Mouse (Mus musculus): Measurements from ENCODE around the gene Plekha3. TPM values are rescaled to one million over a fixed set of nuclear protein-coding genes. Genes with fewer than 3 reads are reported as not detected.

Plekha3 gene
- polyA plus RNA-seq, 1 experiment from 2014 or later, result 13.6 TPM

DNA sequence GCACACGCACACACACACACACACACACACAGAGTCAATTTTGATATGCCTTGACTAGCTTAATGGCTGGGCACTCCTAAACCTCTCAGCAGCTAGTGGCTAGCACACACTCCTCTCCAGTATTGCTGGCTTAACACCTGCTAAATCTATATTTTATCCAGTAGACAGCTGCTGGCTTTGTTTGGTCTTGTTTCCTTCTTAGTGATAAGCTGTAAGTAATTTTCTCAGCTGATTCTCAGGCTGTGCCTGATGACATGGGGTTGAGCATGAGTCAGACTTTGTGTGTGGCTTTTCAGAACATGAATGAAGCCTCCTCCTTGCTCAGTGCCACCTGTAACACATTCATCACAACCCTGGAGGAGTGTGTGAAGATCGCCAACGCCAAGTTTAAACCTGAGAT lies 11.9 kb downstream of the Plekha3 start:
- Histone ChIP-seq H3K9me3 (no peaks in the 10 kb centered on the region), H3K27me3 (no peaks in the 10 kb centered on the region), H3K9ac (replicated peaks) (no peak overlapping the region), H3K4me2 (replicated peaks) (no peak overlapping the region), H3K36me3 (peaks cover 78% of the 10 kb centered on the region), H3K4me1 (no peaks in the 10 kb centered on the region), H3K4me3 (no peak overlapping the region), H3K27ac (replicated peaks) (no peak overlapping the region)
- no peak for ATAC-seq (replicated peaks)
- WGBS, result 96% methylated on average over 3 of the region's 3 CpGs

DNA sequence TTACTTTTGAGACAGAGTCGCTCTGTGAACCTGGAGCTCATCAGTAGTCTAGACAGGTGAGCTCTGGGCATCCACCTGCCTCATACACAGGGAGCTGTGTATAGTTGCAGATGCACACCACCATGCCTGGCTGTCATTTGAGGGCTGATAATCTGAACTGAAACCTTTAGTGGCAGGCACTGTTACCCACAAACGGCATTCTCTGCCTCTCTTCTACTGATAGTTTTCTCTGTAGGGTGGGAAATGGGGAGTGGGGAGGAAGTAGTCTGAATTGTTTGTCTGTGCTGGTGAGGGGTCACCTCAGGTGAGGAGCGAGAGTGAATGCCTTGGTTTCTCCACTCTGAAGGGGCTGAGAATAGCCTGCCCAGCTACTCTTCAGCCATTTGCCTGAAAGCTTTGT lies 12.5 kb downstream of the Plekha3 start:
- H3K27me3 ChIP-seq, result no peaks in the 10 kb centered on the region
- no peak overlapping the region for H3K4me3 ChIP-seq
- no peak overlapping the region for H3K9ac ChIP-seq (replicated peaks)
- no peaks in the 10 kb centered on the region for H3K9me3 ChIP-seq
- peaks cover 79% of the 10 kb centered on the region for H3K36me3 ChIP-seq
- H3K4me2 ChIP-seq (replicated peaks), result no peak overlapping the region
- no peak for ATAC-seq (replicated peaks)
- no peaks in the 10 kb centered on the region for H3K4me1 ChIP-seq
- 86% methylated on average over 3 of the region's 3 CpGs for WGBS
- no peak overlapping the region for H3K27ac ChIP-seq (replicated peaks)

DNA sequence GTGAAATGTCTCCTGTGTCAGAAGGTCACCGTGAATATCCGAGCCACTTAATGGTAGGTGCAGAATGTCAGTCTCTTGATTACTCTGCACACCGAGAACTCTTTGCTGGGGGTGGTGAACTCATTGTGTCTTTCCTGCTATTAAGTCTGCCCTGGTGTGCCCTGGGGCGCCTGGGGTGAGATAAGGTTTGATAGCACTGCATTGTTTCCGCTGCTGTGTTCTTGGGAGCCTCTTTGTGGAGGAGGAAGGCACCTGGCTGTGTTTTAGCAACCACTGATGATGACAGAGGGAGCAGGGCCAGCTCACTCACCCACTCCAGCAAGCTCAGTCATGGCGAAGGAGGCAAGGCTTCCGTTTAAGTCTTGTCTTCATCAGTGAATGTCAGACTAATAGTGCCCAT lies 13.1 kb downstream of the Plekha3 start:
- H3K4me1 ChIP-seq, result no peaks in the 10 kb centered on the region
- H3K27me3 ChIP-seq, result no peaks in the 10 kb centered on the region
- H3K4me2 ChIP-seq (replicated peaks), result no peak overlapping the region
- no peak overlapping the region for H3K9ac ChIP-seq (replicated peaks)
- H3K36me3 ChIP-seq, result peaks cover 78% of the 10 kb centered on the region
- no peak overlapping the region for H3K27ac ChIP-seq (replicated peaks)
- H3K4me3 ChIP-seq, result no peak overlapping the region
- 79% methylated on average over 7 of the region's 7 CpGs for WGBS
- no peaks in the 10 kb centered on the region for H3K9me3 ChIP-seq
- ATAC-seq (replicated peaks), result no peak

GRCm38 (mm10) chr2:76690436-76691204 lies 15.5 kb downstream of the Plekha3 start:
- Histone ChIP-seq H3K9me3 (no peaks in the 10 kb centered on the region), H3K4me3 (no peak overlapping the region), H3K27ac (replicated peaks) (no peak overlapping the region), H3K27me3 (no peaks in the 10 kb centered on the region), H3K4me2 (replicated peaks) (no peak overlapping the region), H3K9ac (replicated peaks) (no peak overlapping the region), H3K36me3 (peaks cover 80% of the 10 kb centered on the region), H3K4me1 (no peaks in the 10 kb centered on the region)
- WGBS, result 91% methylated on average over 12 of the region's 12 CpGs
- no peak for ATAC-seq (replicated peaks)

DNA sequence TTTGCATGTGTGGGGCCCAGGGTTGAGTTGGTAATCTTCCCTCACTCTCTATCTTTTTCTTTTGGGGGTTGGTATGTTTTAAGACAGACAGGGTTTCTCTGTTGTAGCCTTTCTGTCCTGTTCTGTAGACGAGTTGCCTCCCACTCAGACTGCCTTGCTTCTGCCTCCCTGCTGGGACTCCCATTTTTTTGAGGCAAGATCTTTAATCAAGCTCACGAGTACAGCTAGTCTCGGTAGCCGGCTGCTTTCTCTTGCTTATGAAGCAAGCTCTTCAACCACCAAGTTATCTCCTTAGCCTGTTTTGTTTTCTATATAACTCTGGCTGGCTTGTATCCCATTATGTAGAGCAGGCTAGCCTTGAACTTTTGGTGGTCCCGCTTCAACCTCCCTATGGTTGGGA lies 18.7 kb downstream of the Plekha3 start:
- H3K36me3 ChIP-seq, result peaks cover 76% of the 10 kb centered on the region
- 86% methylated on average over 5 of the region's 5 CpGs for WGBS

GRCm38 (mm10) chr2:76695290-76695689 lies 20.2 kb downstream of the Plekha3 start:
- H3K9ac ChIP-seq (replicated peaks), result no peak overlapping the region
- H3K27me3 ChIP-seq, result no peaks in the 10 kb centered on the region
- no peak overlapping the region for H3K4me3 ChIP-seq
- ATAC-seq (replicated peaks), result no peak
- peaks cover 74% of the 10 kb centered on the region for H3K36me3 ChIP-seq
- no peak overlapping the region for H3K4me2 ChIP-seq (replicated peaks)
- H3K9me3 ChIP-seq, result no peaks in the 10 kb centered on the region
- no peaks in the 10 kb centered on the region for H3K4me1 ChIP-seq
- WGBS, result 88% methylated on average over 6 of the region's 6 CpGs
- no peak overlapping the region for H3K27ac ChIP-seq (replicated peaks)

More for the DNA sequence above, 18.7 kb downstream of the Plekha3 start:
- no peak overlapping the region for H3K9ac ChIP-seq (replicated peaks)
- H3K27ac ChIP-seq (replicated peaks), result no peak overlapping the region
- no peaks in the 10 kb centered on the region for H3K4me1 ChIP-seq
- no peak overlapping the region for H3K4me3 ChIP-seq
- no peaks in the 10 kb centered on the region for H3K9me3 ChIP-seq
- ATAC-seq (replicated peaks), result no peak
- H3K4me2 ChIP-seq (replicated peaks), result no peak overlapping the region
- H3K27me3 ChIP-seq, result no peaks in the 10 kb centered on the region

GRCm38 (mm10) chr2:76702188-76702587 lies 27.1 kb downstream of the Plekha3 start:
- Histone ChIP-seq H3K4me1 (no peaks in the 10 kb centered on the region), H3K9me3 (no peaks in the 10 kb centered on the region), H3K4me2 (replicated peaks) (no peak overlapping the region), H3K27me3 (no peaks in the 10 kb centered on the region), H3K27ac (replicated peaks) (no peak overlapping the region), H3K4me3 (no peak overlapping the region), H3K36me3 (peaks cover 16% of the 10 kb centered on the region; the same call in 1 of the 2 replicates), H3K9ac (replicated peaks) (no peak overlapping the region)
- ATAC-seq (replicated peaks), result no peak
- WGBS, result 96% methylated on average over 3 of the region's 3 CpGs

GRCm38 (mm10) chr2:76702751-76703150 lies 27.7 kb downstream of the Plekha3 start:
- Histone ChIP-seq H3K27me3 (no peaks in the 10 kb centered on the region), H3K9ac (replicated peaks) (no peak overlapping the region), H3K4me3 (no peak overlapping the region), H3K4me2 (replicated peaks) (no peak overlapping the region), H3K4me1 (no peaks in the 10 kb centered on the region), H3K9me3 (no peaks in the 10 kb centered on the region), H3K27ac (replicated peaks) (no peak overlapping the region), H3K36me3 (peaks cover 10% of the 10 kb centered on the region; the same call in 1 of the 2 replicates)
- WGBS, result 91% methylated on average over 5 of the region's 5 CpGs
- no peak for ATAC-seq (replicated peaks)

- Histone ChIP-seq H3K27me3 (no peaks in the 10 kb centered on the region), H3K4me2 (replicated peaks) (no peak overlapping the region), H3K27ac (replicated peaks) (no peak overlapping the region), H3K36me3 (peaks cover 15% of the 10 kb centered on the region), H3K9me3 (no peaks in the 10 kb centered on the region), H3K4me1 (no peaks in the 10 kb centered on the region), H3K9ac (replicated peaks) (no peak overlapping the region), H3K4me3 (no peak overlapping the region)
- 67% methylated on average over 13 of the region's 13 CpGs for WGBS
- ATAC-seq (replicated peaks), result no peak
Observed at GRCm38 (mm10) chr2:76705655-76706054, 30.6 kb downstream of the Plekha3 start.

- Histone ChIP-seq H3K9me3 (0 out of 2 replicates have a peak, but pooled peaks cover 4% of the 10 kb centered on the region), H3K4me1 (no peaks in the 10 kb centered on the region), H3K4me2 (replicated peaks) (no peak overlapping the region), H3K9ac (replicated peaks) (no peak overlapping the region), H3K27me3 (no peaks in the 10 kb centered on the region), H3K4me3 (no peak overlapping the region), H3K27ac (replicated peaks) (no peak overlapping the region), H3K36me3 (peaks cover 28% of the 10 kb centered on the region)
- WGBS, result 97% methylated on average over 3 of the region's 3 CpGs
- ATAC-seq (replicated peaks), result no peak
Observed at GRCm38 (mm10) chr2:76708512-76708911, 33.4 kb downstream of the Plekha3 start.

DNA sequence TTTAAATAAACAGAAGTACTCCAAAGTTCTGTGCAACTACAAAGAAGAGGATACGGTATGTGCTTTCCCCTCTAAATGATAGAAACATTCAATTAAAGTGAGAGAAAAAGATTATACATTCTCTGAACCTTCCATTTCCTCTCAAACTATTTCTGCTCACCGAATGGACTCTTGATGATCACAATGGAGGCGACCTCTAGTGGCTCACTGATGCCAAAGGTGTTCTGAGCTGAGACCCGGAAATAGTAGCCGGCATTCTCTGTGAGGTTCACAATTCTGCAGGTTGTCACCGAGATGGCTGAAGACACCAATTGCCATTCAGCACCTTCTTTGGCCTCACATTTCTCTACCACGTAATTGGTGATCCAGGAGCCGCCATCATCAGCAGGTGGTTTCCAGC lies 39.9 kb downstream of the Plekha3 start:
- Histone ChIP-seq H3K27ac (replicated peaks) (no peak overlapping the region), H3K4me2 (replicated peaks) (no peak overlapping the region), H3K9me3 (0 out of 2 replicates have a peak, but pooled peaks cover 8% of the 10 kb centered on the region), H3K4me1 (no peaks in the 10 kb centered on the region), H3K36me3 (peaks cover 28% of the 10 kb centered on the region), H3K27me3 (no peaks in the 10 kb centered on the region), H3K9ac (replicated peaks) (no peak overlapping the region), H3K4me3 (no peak overlapping the region)
- ATAC-seq (replicated peaks), result no peak
- WGBS, result 73% methylated on average over 8 of the region's 8 CpGs

GRCm38 (mm10) chr2:76719650-76720049 lies 44.6 kb downstream of the Plekha3 start:
- Histone ChIP-seq H3K27ac (replicated peaks) (no peak overlapping the region), H3K4me3 (no peak overlapping the region), H3K4me1 (no peaks in the 10 kb centered on the region), H3K9me3 (0 out of 2 replicates have a peak, but pooled peaks cover 4% of the 10 kb centered on the region), H3K9ac (replicated peaks) (no peak overlapping the region), H3K4me2 (replicated peaks) (no peak overlapping the region), H3K36me3 (peaks cover 8% of the 10 kb centered on the region; the same call in 1 of the 2 replicates), H3K27me3 (no peaks in the 10 kb centered on the region)
- WGBS, result 95% methylated on average over 14 of the region's 14 CpGs
- no peak for ATAC-seq (replicated peaks)
